Mouse (Mus musculus) layer of hippocampus, adult 9-11 months (tissue): ENCODE measurements around the gene Ift74.
"Not testable (repeated sequence)": the region's sequence is repeated elsewhere in the genome, so short reads cannot be mapped to it uniquely, and the experiment has no call there.

Source experiments
- DNase-seq: peaks from one replicate; pipeline ENCODE4 v3.0.0; 2022

Ift74 gene

DNA sequence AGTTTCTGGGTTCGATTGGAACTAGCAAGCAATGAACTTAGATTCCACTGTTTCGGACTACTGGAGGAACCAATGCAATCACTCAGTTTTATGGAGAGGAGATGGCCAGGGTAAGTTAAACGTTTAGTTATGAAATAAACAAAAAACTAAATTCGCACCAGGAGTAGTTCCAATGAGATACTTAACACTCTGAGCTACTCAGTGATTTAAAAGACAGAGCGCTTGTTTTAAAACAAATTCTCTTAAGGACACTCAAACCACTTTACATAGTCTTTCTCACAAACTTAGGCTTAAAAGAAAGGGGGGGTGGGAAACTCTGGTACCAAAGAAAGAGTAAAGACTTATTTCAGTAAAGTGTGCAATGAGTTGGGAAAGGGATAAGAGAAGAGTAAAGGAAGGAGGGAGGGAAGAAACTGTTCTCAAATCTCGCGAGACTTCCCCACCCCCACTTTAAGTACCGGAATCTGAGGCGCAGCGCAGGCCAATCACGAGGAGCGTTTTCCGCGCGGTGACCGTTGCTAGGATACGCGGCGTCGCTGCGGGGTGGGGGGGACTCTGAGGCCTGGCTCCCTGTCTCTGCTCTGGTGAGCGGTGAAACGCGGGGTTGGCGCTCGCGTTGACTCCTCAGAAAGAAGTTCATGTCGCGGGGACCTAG, at the start of gene Ift74:
Ift74 (plus strand) TSS at position 520 of the 655 bp plus-strand sequence.
- peak; percentile 96 for DNase-seq

GRCm38 (mm10) chr4:94572677-94573076, 41.6 kb upstream of the Ift74 start:
- no peak for DNase-seq

DNA sequence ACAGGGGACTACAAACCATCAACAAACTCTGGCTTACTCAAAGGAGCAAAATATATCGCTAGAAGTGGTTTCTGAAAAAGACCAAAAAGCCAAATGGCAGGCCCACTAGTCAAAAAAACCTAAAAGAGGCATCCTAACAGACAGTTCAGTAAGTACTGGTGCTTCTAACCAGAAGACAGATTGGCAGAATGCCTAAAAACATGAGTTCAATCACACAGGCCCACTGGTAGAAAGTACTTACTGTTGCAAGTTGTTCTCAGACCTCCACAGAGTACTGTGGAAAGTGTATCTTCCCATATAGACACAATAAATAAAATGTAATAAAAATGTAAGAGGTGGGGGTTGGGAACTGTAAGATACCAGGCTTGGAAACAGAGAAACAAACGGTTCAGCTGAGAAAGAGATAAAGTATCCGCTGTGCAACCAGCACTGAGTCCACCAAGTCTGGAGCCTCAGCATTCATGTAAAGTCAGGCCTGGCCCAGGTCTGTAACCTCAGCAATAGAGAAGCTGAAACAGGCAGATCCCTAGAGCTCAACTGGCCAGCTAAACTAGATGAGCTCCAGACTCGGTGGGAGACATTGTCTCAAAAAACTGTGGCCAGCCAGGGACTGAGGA, 22.4 kb upstream of the Ift74 start:
- DNase-seq, result no peak

DNA sequence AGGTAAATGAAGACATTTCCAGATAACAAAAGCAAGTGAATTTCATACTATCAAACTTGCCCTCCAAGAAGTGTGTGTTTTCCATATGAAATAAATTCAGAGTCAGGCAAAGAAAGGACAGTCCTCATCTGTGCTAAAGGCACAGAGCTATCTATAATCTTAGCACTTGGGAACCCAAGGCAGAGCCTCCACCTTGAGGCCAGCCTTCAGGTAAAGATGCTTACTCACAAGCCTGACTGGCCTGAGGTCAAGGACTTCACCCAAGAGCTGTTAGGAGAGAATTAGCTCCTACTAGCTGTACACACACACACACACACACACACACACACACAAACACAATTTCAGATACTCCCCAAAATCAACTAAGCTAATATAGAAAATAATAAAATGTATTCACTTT, 21.6 kb upstream of the Ift74 start:
- DNase-seq, result no peak

GRCm38 (mm10) chr4:94601395-94601794, 12.9 kb upstream of the Ift74 start:
- no peak for DNase-seq

GRCm38 (mm10) chr4:94602496-94603030, 11.7 kb upstream of the Ift74 start:
- DNase-seq, result no peak

DNA sequence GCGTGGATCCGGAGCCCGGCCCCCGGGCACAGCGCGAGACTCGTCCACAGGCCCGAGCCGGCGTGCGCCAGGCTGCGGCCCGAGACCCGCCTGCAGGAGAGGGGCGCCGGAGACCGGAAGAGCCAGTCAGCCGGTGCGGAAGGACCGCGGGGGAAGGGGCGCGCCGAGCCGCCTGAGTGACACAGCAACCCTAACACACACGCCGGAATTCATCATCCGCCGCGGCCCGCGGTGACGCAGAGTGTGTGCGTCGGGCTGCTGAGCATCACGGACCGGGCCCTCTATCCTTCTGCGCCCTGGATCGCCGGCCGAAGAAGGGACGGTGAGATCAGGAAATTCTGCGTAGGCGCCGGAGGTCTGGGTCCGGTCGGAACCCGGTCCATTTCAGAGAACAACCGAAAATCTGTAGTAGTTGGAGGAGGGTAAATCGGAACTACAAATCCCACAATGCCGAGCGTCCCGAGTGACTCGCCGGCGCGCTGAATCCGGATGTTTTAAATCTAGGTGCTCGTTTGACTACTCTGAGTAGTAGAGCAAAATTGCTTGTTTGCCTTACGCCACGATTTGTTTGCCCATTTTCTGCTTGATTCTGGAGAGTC, 11.2 kb upstream of the Ift74 start, which contains the start of gene Plaa:
Plaa (minus strand) TSS at position 214 of the 599 bp plus-strand sequence.
- DNase-seq, result peak; percentile 94

DNA sequence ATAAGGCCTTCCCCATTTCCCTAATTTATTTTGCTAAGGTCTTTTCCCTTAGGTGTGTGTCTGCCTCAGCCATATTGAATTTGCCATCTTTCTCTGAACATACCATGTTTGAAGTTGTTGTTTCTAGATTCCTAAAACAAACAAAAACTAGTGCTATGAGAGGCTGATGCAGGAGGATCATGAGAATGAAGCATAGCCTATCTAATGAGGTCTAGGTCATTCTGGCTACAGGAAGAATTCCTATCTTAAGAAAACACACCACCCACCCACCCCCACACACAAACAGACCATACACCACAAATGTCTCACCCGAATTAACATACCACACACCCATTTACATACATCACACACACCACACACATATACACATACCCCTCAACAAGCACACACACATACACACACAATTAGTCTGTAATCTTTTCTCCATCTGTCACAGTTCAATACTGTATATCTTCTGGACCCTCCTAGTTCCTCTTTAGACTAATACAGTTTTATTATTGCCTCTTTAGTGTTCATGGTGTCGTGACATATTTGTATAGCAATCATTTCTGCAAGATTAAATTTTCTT, 9.8 kb upstream of the Ift74 start:
- DNase-seq, result no peak

DNA sequence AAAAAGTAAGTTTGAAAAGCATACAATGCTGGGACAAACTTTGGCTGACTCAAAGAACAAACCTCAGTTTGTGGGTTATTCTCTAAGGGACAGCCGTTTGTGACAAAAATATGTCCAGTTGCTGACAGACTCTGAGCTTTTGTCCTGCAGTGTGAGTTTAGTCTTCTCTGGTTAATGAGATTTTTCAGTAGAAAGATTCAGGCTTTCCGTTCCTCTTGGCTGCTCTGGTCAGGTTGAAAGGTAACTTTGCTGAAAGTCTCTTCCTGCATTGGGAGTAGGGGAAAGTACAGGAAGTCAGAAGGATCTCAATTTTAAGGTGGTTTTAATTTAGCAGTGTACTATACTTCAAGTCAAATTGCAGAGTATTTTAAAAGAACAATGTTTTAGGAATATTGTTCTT, 8.7 kb upstream of the Ift74 start:
- DNase-seq, result no peak

DNA sequence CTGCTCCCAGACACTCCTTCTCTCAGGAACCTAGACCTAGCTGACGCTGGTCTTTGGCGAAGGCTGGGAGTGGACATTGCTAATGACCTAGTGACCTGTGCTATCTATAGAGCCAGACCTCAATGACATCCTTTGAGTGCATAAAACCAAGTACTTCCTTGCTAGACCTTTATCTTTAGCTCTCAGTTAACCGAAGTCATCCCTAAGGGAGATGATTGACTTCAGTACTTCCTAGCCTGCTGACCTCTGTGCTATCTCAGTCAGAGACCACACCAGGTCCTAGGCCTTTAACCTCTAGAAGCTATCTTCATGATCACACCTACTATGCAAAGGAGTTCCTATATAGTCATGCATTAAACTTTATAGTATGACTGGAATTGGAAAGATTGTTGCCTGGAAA, 4.0 kb upstream of the Ift74 start:
- no peak for DNase-seq

DNA sequence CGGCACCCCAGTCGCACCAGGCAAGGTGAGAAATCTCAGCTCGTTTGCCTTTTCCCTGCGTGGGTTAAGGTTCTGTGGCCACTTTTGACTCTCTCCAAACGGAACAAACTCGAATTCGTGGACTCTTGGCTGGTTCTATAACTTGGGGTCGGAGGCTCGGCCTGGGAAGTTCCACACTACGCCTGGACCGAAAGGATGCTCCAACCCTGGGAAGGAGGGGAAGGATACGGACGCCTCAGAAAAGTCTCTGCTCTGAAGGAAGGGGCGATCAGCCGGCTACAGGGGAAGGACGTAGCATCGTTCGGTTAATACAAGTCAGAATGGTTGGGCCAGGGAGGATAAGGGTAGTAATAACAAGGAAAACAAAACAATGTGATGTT, 326 bp downstream of the Ift74 start:
- no peak for DNase-seq

- no peak for DNase-seq
Observed at GRCm38 (mm10) chr4:94620077-94620476, 5.8 kb downstream of the Ift74 start.

DNA sequence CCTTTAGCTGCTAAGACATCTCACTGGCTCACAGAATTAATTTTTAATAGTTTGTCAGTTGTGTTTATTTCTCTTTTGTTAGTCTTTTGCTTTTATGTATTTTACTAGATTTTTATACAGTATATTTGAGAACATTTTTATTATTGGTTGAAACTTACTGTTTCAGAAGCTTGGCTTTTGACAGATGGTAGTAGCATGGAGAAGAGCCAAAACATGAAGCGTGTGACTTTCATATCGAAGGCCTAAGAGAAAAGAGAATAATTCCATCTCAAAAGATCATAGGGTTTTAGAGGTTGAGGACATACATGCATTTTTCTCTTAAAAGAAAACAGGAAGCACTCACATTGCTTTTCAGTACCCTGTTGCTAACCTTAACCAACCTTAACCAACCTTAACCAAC, 28.9 kb downstream of the Ift74 start:
- DNase-seq, result peak; percentile 16

DNA sequence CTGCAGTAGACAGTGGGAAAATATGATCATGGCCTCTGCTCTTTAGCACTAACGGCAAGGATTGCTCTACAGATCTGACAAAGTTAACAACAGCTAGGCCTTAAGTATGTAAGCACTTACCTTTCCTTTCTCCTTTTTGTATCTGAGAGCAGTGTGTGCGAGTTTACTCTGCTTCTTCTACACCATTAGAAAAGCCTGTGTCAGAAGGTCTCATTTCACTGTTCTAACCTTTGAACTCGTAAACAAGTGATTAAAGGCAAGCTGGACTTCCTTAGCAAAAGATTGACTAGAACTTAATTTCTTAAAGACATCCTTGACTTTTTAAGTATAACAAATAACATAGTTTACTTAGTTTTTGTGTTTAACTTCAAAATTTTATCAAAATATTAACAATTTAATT, 35.6 kb downstream of the Ift74 start, which contains the start of gene Lrrc19:
Lrrc19 (minus strand) TSS at position 225 of the 400 bp plus-strand sequence.
- DNase-seq, result no peak

GRCm38 (mm10) chr4:94650426-94651175, 36.3 kb downstream of the Ift74 start:
- DNase-seq, result not testable (repeated sequence)

DNA sequence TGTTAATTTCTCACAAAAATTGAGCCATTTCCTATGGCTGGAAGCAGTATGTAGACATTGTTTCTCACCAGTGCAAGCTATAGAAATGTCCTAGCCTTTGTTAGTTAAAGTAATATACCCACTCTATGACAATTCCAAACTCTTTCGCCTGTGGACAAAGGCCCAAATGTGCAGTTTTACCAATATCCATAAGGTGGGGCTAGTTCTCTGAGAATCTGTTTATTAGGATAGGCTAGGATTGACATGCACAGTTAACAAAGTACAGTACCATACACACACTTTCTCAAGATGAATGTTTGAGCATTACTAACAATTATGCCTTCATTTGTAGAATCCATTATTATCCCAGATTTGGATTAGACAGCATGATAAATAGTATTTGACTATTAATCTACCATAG, 55.4 kb downstream of the Ift74 start:
- DNase-seq, result no peak

GRCm38 (mm10) chr4:94680662-94681061, 66.4 kb downstream of the Ift74 start:
- no peak for DNase-seq

DNA sequence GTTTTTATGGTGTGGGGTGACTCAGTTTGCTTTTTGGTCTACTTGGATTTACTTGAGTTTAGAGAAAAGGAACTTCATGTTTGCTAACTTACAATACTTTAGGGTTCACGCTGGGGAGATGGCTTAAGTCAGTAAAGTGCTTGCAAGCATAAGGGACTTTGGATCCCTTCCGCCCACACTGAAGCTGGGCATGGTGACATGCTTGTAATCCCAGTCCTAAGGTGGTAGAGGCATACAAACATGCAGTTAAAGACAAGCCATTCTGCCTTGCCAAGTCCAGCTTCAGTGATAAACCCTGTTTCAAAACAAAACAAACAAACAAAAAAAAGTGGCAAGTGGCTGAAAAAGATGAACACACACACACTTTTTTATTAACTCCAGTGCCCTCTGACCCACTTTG, 66.9 kb downstream of the Ift74 start:
- DNase-seq, result no peak

GRCm38 (mm10) chr4:94682029-94682428, 67.7 kb downstream of the Ift74 start:
- no peak for DNase-seq

DNA sequence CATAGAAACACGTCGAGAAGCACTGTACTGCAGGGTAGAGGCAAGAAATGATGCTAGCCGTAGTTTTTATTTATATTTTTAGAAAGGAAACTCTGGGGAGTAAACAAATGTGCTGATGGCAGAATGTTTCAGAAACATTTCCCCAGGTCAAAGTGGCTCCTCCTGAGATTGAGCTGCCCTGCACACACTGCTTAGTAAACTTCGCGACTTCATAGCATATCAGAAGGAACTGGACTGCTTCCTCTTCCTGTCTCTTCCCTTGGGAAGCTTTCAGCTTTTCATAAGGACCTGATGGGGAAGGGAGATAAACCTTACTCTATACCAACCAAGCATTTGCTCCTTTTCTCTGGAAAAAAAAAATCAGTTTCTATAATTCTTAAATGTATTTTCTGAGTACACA, 69.0 kb downstream of the Ift74 start:
- DNase-seq, result no peak

- DNase-seq, result not testable (repeated sequence)
Observed at GRCm38 (mm10) chr4:94689804-94690203, 75.5 kb downstream of the Ift74 start.

DNA sequence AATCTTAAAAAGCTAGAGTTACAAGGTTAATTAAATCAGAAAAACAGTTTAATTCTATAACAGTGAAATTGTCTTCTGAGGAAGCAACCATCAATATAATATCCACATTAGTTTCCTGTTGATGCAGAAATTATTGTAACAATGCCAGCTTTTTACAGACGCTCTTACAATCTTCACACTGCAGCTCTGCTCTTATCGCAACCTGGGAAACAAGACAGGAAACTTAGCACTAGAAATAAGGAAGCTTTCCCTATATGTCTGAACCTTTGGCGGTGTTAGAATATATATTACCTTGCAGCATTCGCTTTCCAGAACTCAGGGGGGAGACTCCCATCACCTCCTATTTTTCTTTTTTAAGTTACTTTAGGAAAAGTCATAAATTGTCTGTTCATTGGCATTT, 76.8 kb downstream of the Ift74 start:
- DNase-seq, result no peak

DNA sequence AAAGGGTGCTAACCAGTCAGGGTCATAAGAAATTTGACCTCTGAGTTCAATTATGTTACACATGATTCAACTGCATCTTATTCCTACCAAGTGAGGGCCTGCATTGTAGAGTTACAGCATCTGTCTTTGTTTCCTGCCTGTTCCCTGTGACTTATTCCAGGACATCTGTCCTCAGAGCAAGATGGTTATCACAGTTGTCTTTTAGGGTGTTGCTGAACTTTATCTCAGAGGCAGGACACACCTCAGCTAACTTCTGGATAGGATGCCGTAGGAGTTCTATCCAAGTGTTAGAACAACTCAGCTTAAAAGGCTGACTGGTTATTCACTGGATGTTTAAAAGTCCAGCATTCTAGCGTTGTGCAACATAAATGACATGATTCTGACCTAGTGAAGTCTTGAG, 77.9 kb downstream of the Ift74 start:
- no peak for DNase-seq
